Mouse (Mus musculus): ENCODE data around the gene Tmem151a. TPM values are rescaled to one million over a fixed set of nuclear protein-coding genes. Genes with fewer than 3 reads are reported as not detected.

The Tmem151a gene
- polyA plus RNA-seq, 1 experiment from 2014 or later: 0.79 TPM

DNA sequence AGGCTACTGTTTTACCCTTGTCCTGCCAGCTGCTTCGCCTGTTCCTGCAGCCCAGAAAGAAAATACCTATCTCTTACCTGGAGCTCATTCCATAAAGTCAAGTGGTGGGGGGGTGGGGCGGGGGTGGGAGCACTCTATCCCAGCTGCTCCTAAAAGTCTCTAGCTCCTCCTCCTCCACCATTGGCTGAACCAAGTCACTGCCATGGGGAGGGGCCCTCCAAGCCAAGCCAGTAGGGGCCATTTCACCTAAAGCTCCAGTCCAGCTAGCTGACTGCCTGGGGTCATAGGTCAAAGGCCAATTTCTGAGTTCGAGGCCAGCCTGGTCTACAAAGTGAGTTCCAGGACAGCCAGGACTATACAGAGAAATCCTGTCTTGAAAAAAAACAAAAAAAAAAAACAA, 52.6 kb downstream of the Tmem151a start:
- Histone ChIP-seq H3K27ac (ENCODE audit: low read depth) (no peak overlapping the region), H3K9ac (replicated peaks) (no peak overlapping the region), H3K27me3 (ENCODE audit: insufficient read depth, low read length) (0 out of 2 replicates have a peak, but pooled peaks cover 4% of the 10 kb centered on the region), H3K4me3 (ENCODE audit: low read depth, low read length) (no peak overlapping the region), H3K4me1 (ENCODE audit: insufficient read depth) (no peaks in the 10 kb centered on the region), H3K4me2 (ENCODE audit: low read depth, low read length) (no peak overlapping the region), H3K36me3 (replicated peaks; ENCODE audit: insufficient read depth, low read length) (no peaks in the 10 kb centered on the region), H3K9me3 (ENCODE audit: low read length) (no peaks in the 10 kb centered on the region)
- 79% methylated on average over 3 of the region's 3 CpGs for WGBS (ENCODE audit: insufficient replicate concordance)
- no peak for TF ChIP-seq EP300 (IDR thresholded peaks at IDR 0.05; ENCODE audit: low read depth)
- TF ChIP-seq CTCF (IDR thresholded peaks at IDR 0.05; ENCODE audit: low read depth): no peak
- DNase-seq: no peak
- no peak for ATAC-seq

DNA sequence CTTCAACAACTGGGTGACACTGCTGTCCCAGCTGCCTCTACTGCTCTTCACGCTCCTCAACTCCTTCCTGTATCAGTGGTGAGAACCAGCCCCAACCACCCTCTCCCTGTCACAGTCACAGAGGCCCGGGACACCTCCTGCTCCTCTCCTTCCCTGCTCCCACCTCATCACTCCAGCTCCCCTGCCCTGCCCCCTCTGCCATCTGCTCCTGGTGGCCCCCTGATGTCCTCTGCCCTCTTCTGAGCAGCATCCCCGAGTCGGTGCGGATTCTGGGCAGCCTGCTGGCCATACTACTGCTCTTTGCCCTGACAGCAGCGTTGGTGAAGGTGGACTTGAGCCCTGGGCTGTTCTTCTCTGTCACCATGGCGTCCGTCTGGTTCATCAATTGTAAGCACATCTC, 59.2 kb downstream of the Tmem151a start:
- Histone ChIP-seq H3K4me3 (ENCODE audit: low read depth, low read length) (no peak overlapping the region), H3K9ac (replicated peaks) (no peak overlapping the region), H3K36me3 (replicated peaks; ENCODE audit: insufficient read depth, low read length) (no peaks in the 10 kb centered on the region), H3K4me1 (ENCODE audit: insufficient read depth) (peaks cover 13% of the 10 kb centered on the region), H3K27ac (ENCODE audit: low read depth) (no peak overlapping the region), H3K9me3 (ENCODE audit: low read length) (no peaks in the 10 kb centered on the region), H3K4me2 (ENCODE audit: low read depth, low read length) (no peak overlapping the region), H3K27me3 (ENCODE audit: insufficient read depth, low read length) (no peaks in the 10 kb centered on the region)
- TF ChIP-seq CTCF (IDR thresholded peaks at IDR 0.05; ENCODE audit: low read depth) (no peak), EP300 (IDR thresholded peaks at IDR 0.05; ENCODE audit: low read depth) (no peak)
- 81% methylated on average over 8 of the region's 8 CpGs for WGBS (ENCODE audit: insufficient replicate concordance)
- no peak for DNase-seq
- no peak for ATAC-seq

DNA sequence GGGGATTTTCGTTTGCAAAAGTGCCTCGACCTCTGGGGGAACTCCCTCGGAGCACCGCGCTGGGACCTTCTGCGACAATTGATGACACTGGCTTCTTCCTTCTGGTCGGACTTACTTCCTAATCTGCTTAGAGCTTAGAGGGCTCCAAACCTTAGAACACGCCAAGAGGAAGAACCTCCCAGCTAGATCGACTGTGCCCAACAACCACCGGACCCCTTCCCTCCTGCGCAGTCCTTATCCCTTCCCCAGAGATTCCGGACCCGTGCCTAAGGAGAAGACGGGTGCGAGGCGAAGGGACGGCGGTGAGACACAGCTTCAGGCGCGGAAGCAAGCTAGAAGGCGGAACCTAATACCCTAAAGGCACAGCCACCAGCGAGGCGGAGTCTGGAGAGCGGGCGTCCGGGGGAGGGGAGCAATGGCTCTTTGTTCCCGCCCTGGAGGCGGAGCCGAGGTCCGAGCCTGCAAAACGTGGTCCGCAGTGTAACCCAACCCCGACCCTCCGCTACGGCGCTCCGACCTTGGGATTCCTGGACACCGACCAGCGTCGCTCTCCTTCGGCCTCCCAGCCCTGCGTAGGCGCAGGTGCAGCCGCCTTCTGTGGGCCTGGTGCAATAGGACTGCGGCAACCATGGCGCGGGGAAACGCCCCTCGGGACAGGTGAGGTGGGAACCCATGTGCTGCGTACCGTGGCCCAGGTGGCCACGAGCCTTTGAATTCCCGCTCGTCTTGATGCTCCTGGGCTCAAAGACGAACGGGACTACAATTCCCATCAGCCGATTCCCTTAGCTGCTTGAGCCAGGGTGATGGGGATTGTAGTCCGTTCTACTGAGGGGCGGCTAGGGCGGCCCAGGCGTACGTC, 61.5 kb downstream of the Tmem151a start, which contains the start of gene Slc29a2:
Slc29a2 (plus strand) TSS at position 240 of the 859 bp plus-strand sequence.
- WGBS (ENCODE audit: insufficient replicate concordance): under 1% methylated on average over 57 of the region's 62 CpGs
- ATAC-seq (peak; percentile 92), DNase-seq (peak; percentile 90)
- Histone ChIP-seq H3K4me1 (ENCODE audit: insufficient read depth) (peaks cover 13% of the 10 kb centered on the region), H3K27ac (ENCODE audit: low read depth) (peak within 1 kb of the TSS; percentile 86), H3K4me3 (ENCODE audit: low read depth, low read length) (peak within 1 kb of the TSS; percentile 63), H3K4me2 (ENCODE audit: low read depth, low read length) (peak within 1 kb of the TSS; percentile 96), H3K36me3 (replicated peaks; ENCODE audit: insufficient read depth, low read length) (no peaks in the 10 kb centered on the region), H3K9me3 (ENCODE audit: low read length) (no peaks in the 10 kb centered on the region), H3K9ac (replicated peaks) (peak within 1 kb of the TSS; percentile 77), H3K27me3 (ENCODE audit: insufficient read depth, low read length) (no peaks in the 10 kb centered on the region)
- TF ChIP-seq CTCF (IDR thresholded peaks at IDR 0.05; ENCODE audit: low read depth) (no peak), EP300 (IDR thresholded peaks at IDR 0.05; ENCODE audit: low read depth) (no peak)

DNA sequence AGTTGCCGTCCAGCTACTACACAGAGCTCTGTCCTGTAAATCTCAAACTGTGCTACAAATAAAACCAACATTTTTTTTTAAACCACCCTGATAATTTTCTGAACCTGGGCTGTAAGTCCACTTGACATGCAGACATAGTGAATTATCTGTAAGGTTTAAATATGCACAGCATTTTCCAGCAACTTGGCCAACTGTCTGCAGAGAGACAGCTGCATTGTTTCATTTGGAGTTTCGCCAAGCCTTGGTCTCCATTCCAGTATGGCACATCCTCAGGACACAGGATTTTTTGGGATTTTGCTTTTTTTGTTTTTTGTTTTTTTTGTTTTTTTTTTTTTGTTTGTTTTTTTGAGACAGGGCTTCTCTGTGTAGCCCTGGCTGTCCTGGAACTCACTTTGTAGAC, 63.9 kb downstream of the Tmem151a start:
- 89% methylated on average over 2 of the region's 2 CpGs for WGBS (ENCODE audit: insufficient replicate concordance)
- Histone ChIP-seq H3K9ac (replicated peaks) (no peak overlapping the region), H3K27ac (ENCODE audit: low read depth) (no peak overlapping the region), H3K4me1 (ENCODE audit: insufficient read depth) (peaks cover 13% of the 10 kb centered on the region), H3K4me2 (ENCODE audit: low read depth, low read length) (no peak overlapping the region), H3K4me3 (ENCODE audit: low read depth, low read length) (no peak overlapping the region), H3K9me3 (ENCODE audit: low read length) (no peaks in the 10 kb centered on the region), H3K27me3 (ENCODE audit: insufficient read depth, low read length) (no peaks in the 10 kb centered on the region), H3K36me3 (replicated peaks; ENCODE audit: insufficient read depth, low read length) (no peaks in the 10 kb centered on the region)
- no peak for DNase-seq
- no peak for ATAC-seq
- no peak for TF ChIP-seq EP300 (IDR thresholded peaks at IDR 0.05; ENCODE audit: low read depth)
- TF ChIP-seq CTCF (IDR thresholded peaks at IDR 0.05; ENCODE audit: low read depth): no peak

Other genes starting within 250 kb of the Tmem151a start
- gene Ccs, start 246.2 kb downstream of the Tmem151a start, polyA plus RNA-seq (2015; fragmentation: Nextera tagmentation; extraction: Ambion mirVana): 144 and 154 TPM in 2 replicates
- gene Ccdc87, start 246.2 kb downstream of the Tmem151a start, polyA plus RNA-seq (2015; fragmentation: Nextera tagmentation; extraction: Ambion mirVana): not detected in 2 replicates
- gene Ctsf, start 230.4 kb downstream of the Tmem151a start, polyA plus RNA-seq (2015; fragmentation: Nextera tagmentation; extraction: Ambion mirVana): 49.4 and 54.4 TPM in 2 replicates
- gene Actn3, start 207.6 kb downstream of the Tmem151a start, polyA plus RNA-seq (2015; fragmentation: Nextera tagmentation; extraction: Ambion mirVana): 0.20 and 5.1 TPM in 2 replicates
- gene Zdhhc24, start 206.9 kb downstream of the Tmem151a start, polyA plus RNA-seq (2015; fragmentation: Nextera tagmentation; extraction: Ambion mirVana): 4.3 and 5.4 TPM in 2 replicates
- 0.46 and 0.66 TPM in 2 replicates for gene Bbs1, start 178.9 kb downstream of the Tmem151a start, polyA plus RNA-seq (2015; fragmentation: Nextera tagmentation; extraction: Ambion mirVana)
- gene Dpp3, start 157.2 kb downstream of the Tmem151a start, polyA plus RNA-seq (2015; fragmentation: Nextera tagmentation; extraction: Ambion mirVana): 28.9 and 30.6 TPM in 2 replicates
- gene Peli3, start 142.4 kb downstream of the Tmem151a start, polyA plus RNA-seq (2015; fragmentation: Nextera tagmentation; extraction: Ambion mirVana): 0.26 and 0.28 TPM in 2 replicates
- gene Mrpl11, start 123.4 kb downstream of the Tmem151a start, polyA plus RNA-seq (2015; fragmentation: Nextera tagmentation; extraction: Ambion mirVana): 45.4 and 48.9 TPM in 2 replicates
- not detected in 2 replicates for gene Npas4, start 95.2 kb downstream of the Tmem151a start, polyA plus RNA-seq (2015; fragmentation: Nextera tagmentation; extraction: Ambion mirVana)
- gene Slc29a2, start 61.7 kb downstream of the Tmem151a start, polyA plus RNA-seq (2015; fragmentation: Nextera tagmentation; extraction: Ambion mirVana): 0.87 and 1.0 TPM in 2 replicates
- 11.7 and 12.4 TPM in 2 replicates for gene B4gat1, start 46.7 kb downstream of the Tmem151a start, polyA plus RNA-seq (2015; fragmentation: Nextera tagmentation; extraction: Ambion mirVana)
- 0.19 and 0.31 TPM in 2 replicates for gene AC124502.3, start 46.6 kb downstream of the Tmem151a start, polyA plus RNA-seq (2015; fragmentation: Nextera tagmentation; extraction: Ambion mirVana)
- 20.7 and 22.6 TPM in 2 replicates for gene Brms1, start 44.2 kb downstream of the Tmem151a start, polyA plus RNA-seq (2015; fragmentation: Nextera tagmentation; extraction: Ambion mirVana)
- 0.21 and 0.36 TPM in 2 replicates for gene Rin1, start 35.0 kb downstream of the Tmem151a start, polyA plus RNA-seq (2015; fragmentation: Nextera tagmentation; extraction: Ambion mirVana)
- gene Cd248, start 17.5 kb downstream of the Tmem151a start, polyA plus RNA-seq (2015; fragmentation: Nextera tagmentation; extraction: Ambion mirVana): 2.0 and 2.4 TPM in 2 replicates
- gene Yif1a, start 3.0 kb upstream of the Tmem151a start, polyA plus RNA-seq (2015; fragmentation: Nextera tagmentation; extraction: Ambion mirVana): 84.0 and 87.5 TPM in 2 replicates
- 0.15 and 0.18 TPM in 2 replicates for gene Cnih2, start 13.0 kb upstream of the Tmem151a start, polyA plus RNA-seq (2015; fragmentation: Nextera tagmentation; extraction: Ambion mirVana)
- 86.0 and 90.6 TPM in 2 replicates for gene Rab1b, start 21.5 kb upstream of the Tmem151a start, polyA plus RNA-seq (2015; fragmentation: Nextera tagmentation; extraction: Ambion mirVana)
- 1.3 and 1.5 TPM in 2 replicates for gene Klc2, start 33.0 kb upstream of the Tmem151a start, polyA plus RNA-seq (2015; fragmentation: Nextera tagmentation; extraction: Ambion mirVana)
- 2.6 and 3.3 TPM in 2 replicates for gene Pacs1, start 187.6 kb upstream of the Tmem151a start, polyA plus RNA-seq (2015; fragmentation: Nextera tagmentation; extraction: Ambion mirVana)
- 80.7 and 93.7 TPM in 2 replicates for gene Sf3b2, start 209.9 kb upstream of the Tmem151a start, polyA plus RNA-seq (2015; fragmentation: Nextera tagmentation; extraction: Ambion mirVana)
- not detected in 2 replicates for gene Gal3st3, start 212.8 kb upstream of the Tmem151a start, polyA plus RNA-seq (2015; fragmentation: Nextera tagmentation; extraction: Ambion mirVana)

Data from liver, postnatal 0 days (tissue).